8 mouse cellular contexts compared by ENCODE assay signal in the genomic region with DNA sequence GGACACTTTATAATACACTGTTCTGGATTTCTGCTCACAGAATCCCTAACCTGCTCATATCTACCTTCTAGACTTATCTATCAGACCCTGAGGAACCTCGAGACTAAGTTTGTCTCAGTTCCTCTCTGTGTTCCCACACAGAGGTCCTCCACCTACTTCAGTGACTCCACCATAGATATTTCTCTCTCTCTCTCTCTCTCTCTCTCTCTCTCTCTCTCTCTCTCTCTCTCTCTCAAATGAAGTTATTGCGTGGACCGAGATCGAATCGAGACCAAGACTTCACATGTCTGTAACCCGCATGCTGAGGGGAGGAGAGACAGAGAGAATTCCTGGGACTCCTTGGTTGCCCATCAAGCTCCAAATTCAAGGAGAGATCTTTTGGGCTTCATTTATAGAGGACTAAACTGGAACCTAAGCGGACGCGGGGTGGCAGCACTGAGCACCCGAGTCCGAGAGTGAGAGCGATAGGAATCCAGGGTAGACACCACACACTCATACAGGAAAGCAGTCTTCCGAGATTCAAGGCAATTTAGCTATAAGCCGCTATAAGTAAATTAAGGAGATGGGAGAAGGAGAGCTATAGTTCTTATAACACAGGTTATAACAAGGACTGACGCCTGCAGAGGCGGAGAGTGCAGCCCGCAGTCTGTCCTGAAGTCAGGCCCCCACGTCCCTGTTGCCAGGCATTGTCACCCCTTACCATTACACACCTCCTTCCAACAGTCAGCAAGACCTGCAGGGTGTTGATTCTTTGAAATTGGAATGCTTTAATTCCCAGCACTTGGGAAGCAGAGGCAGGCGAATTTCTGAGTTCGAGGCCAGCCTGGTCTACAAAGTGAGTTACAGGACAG. TPM values are rescaled to one million over a fixed set of nuclear protein-coding genes. Genes with fewer than 3 reads are reported as not detected.
DNase-seq lines count a peak whose midpoint lies in the region; ATAC-seq lines count a peak whose summit lies in the region.

No protein-coding gene starts in this region.

- WGBS in forebrain, embryonic 11.5 days = 16% methylated on average over 20 of the region's 20 CpGs
- 13% methylated on average over 20 of the region's 20 CpGs for WGBS in heart, embryonic 16.5 days
- 14% methylated on average over 20 of the region's 20 CpGs for WGBS in liver, embryonic 16.5 days (ENCODE audit: insufficient replicate concordance)
- WGBS in neural tube, embryonic 14.5 days = 19% methylated on average over 20 of the region's 20 CpGs

- H3K9ac ChIP-seq in forebrain, embryonic 11.5 days (ENCODE audit: low read length) = no peak overlapping the region
- peak overlapping the region; percentile 57 for H3K9ac ChIP-seq in heart, embryonic 16.5 days (ENCODE audit: low read length)
- H3K9ac ChIP-seq in liver, embryonic 16.5 days (ENCODE audit: low read depth, low read length) = no peak overlapping the region
- H3K9ac ChIP-seq in neural tube, embryonic 14.5 days (replicated peaks; ENCODE audit: low read depth, low read length) = no peak overlapping the region

- no peaks in the 10 kb centered on the region for H3K4me1 ChIP-seq in forebrain, embryonic 11.5 days (replicated peaks; ENCODE audit: control insufficient read depth, insufficient read depth, low read length)
- H3K4me1 ChIP-seq in heart, embryonic 16.5 days (ENCODE audit: control insufficient read depth, insufficient read depth, low read length) = peaks cover 11% of the 10 kb centered on the region; the same call in 1 of the 2 replicates
- H3K4me1 ChIP-seq in liver, embryonic 16.5 days (ENCODE audit: control insufficient read depth, low read depth, low read length) = peaks cover 14% of the 10 kb centered on the region
- H3K4me1 ChIP-seq in neural tube, embryonic 14.5 days (ENCODE audit: control insufficient read depth, insufficient read depth, low read length) = no peaks in the 10 kb centered on the region

- no peaks in the 10 kb centered on the region for H3K36me3 ChIP-seq in forebrain, embryonic 11.5 days (ENCODE audit: control insufficient read depth, insufficient read depth, low read length)
- H3K36me3 ChIP-seq in heart, embryonic 16.5 days (ENCODE audit: control insufficient read depth, insufficient read depth) = no peaks in the 10 kb centered on the region
- H3K36me3 ChIP-seq in liver, embryonic 16.5 days (ENCODE audit: control insufficient read depth, insufficient read depth) = no peaks in the 10 kb centered on the region
- H3K36me3 ChIP-seq in neural tube, embryonic 14.5 days (ENCODE audit: control insufficient read depth, insufficient read depth, low read length) = no peaks in the 10 kb centered on the region

- H3K27me3 ChIP-seq in forebrain, embryonic 11.5 days (ENCODE audit: control insufficient read depth, insufficient read depth, low read length) = no peaks in the 10 kb centered on the region
- no peaks in the 10 kb centered on the region for H3K27me3 ChIP-seq in heart, embryonic 16.5 days (ENCODE audit: control insufficient read depth, insufficient read depth, low read length)
- H3K27me3 ChIP-seq in liver, embryonic 16.5 days (ENCODE audit: control insufficient read depth, insufficient read depth, low read depth, low read length) = no peaks in the 10 kb centered on the region
- no peaks in the 10 kb centered on the region for H3K27me3 ChIP-seq in neural tube, embryonic 14.5 days (ENCODE audit: control insufficient read depth, insufficient read depth, low read length)

- peak overlapping the region; percentile 46; the same call in 1 of the 2 replicates for H3K4me2 ChIP-seq in forebrain, embryonic 11.5 days (ENCODE audit: low read depth, low read length, severe bottlenecking)
- peak overlapping the region; percentile 67 for H3K4me2 ChIP-seq in heart, embryonic 16.5 days (ENCODE audit: low read depth, low read length)
- peak overlapping the region; percentile 40; the same call in 1 of the 2 replicates for H3K4me2 ChIP-seq in liver, embryonic 16.5 days (ENCODE audit: low read depth, low read length)
- H3K4me2 ChIP-seq in neural tube, embryonic 14.5 days (ENCODE audit: low read depth, low read length) = peak overlapping the region; percentile 39

- peak; percentile 75 to 85 for DNase-seq in CD8-positive naive resting alpha-beta T cell, adult 2 months (ENCODE audit: low read depth in 2 of 2, low spot score in 2 of 2)
- DNase-seq in c-Kit-positive CD71-positive TER-119-negative erythroid progenitor cells, embryonic 14.5 days (ENCODE audit: low read depth) = peak; percentile 85
- DNase-seq in forebrain, embryonic 11.5 days (ENCODE audit: low spot score) = peak; percentile 86
- peak; percentile 94 for DNase-seq in kidney, postnatal 4 days
- peak; percentile 93 for DNase-seq in testis, postnatal 10 days (ENCODE audit: low spot score)

- no peak overlapping the region for H3K27ac ChIP-seq in forebrain, embryonic 11.5 days (ENCODE audit: low read depth, low read length)
- H3K27ac ChIP-seq in heart, embryonic 16.5 days (ENCODE audit: low read length) = no peak overlapping the region
- H3K27ac ChIP-seq in liver, embryonic 16.5 days (ENCODE audit: low read length) = no peak overlapping the region
- H3K27ac ChIP-seq in neural tube, embryonic 14.5 days (ENCODE audit: low read depth, low read length) = no peak overlapping the region

- no peaks in the 10 kb centered on the region for H3K9me3 ChIP-seq in forebrain, embryonic 11.5 days (ENCODE audit: control insufficient read depth, low read length)
- H3K9me3 ChIP-seq in heart, embryonic 16.5 days (replicated peaks; ENCODE audit: control insufficient read depth, low read length) = no peaks in the 10 kb centered on the region
- H3K9me3 ChIP-seq in liver, embryonic 16.5 days (replicated peaks; ENCODE audit: control insufficient read depth, low read length) = no peaks in the 10 kb centered on the region
- no peaks in the 10 kb centered on the region for H3K9me3 ChIP-seq in neural tube, embryonic 14.5 days (ENCODE audit: control insufficient read depth, low read length)

- H3K4me3 ChIP-seq in forebrain, embryonic 11.5 days (ENCODE audit: low read depth, low read length) = peak overlapping the region; percentile 10; the same call in 1 of the 2 replicates
- peak overlapping the region; percentile 36 for H3K4me3 ChIP-seq in heart, embryonic 16.5 days (ENCODE audit: low read length)
- peak overlapping the region; percentile 18; the same call in 1 of the 2 replicates for H3K4me3 ChIP-seq in liver, embryonic 16.5 days (ENCODE audit: low read depth, low read length)
- H3K4me3 ChIP-seq in neural tube, embryonic 14.5 days (ENCODE audit: low read depth, low read length) = no peak overlapping the region

- ATAC-seq in forebrain, embryonic 11.5 days (replicated peaks; ENCODE audit: low FRiP score) = peak; percentile 71
- peak; percentile 66 for ATAC-seq in heart, embryonic 16.5 days (replicated peaks; ENCODE audit: extremely low read depth, insufficient read depth, low FRiP score)
- peak; percentile 65; the same call in 1 of the 2 replicates for ATAC-seq in liver, embryonic 16.5 days (ENCODE audit: low read depth)
- ATAC-seq in neural tube, embryonic 14.5 days (ENCODE audit: low read depth) = peak; percentile 49; the same call in 1 of the 2 replicates

RNA-seq across cellular contexts. Expression of a gene that starts 9.9 kb away (rescaled TPM):
- polyA plus RNA-seq in forebrain, embryonic 11.5 days (2014; fragmentation: Nextera tagmentation; extraction: Ambion mirVana) = 648 and 653 TPM in 2 replicates
- 382 and 390 TPM in 2 replicates for polyA plus RNA-seq in heart, embryonic 16.5 days (2015; fragmentation: Nextera tagmentation; extraction: Ambion mirVana)
- 395 and 402 TPM in 2 replicates for polyA plus RNA-seq in liver, embryonic 16.5 days (2015; fragmentation: Nextera tagmentation; extraction: Ambion mirVana)
- 400 and 442 TPM in 2 replicates for polyA plus RNA-seq in neural tube, embryonic 14.5 days (2014; fragmentation: Nextera tagmentation; extraction: Ambion mirVana)

RNA-seq across cellular contexts. Expression of a gene that starts 27.0 kb away (rescaled TPM):
- polyA plus RNA-seq in forebrain, embryonic 11.5 days (2014; fragmentation: Nextera tagmentation; extraction: Ambion mirVana) = 4.5 and 5.6 TPM in 2 replicates
- polyA plus RNA-seq in heart, embryonic 16.5 days (2015; fragmentation: Nextera tagmentation; extraction: Ambion mirVana) = 4.2 and 4.3 TPM in 2 replicates
- polyA plus RNA-seq in liver, embryonic 16.5 days (2015; fragmentation: Nextera tagmentation; extraction: Ambion mirVana) = 1.6 and 1.8 TPM in 2 replicates
- polyA plus RNA-seq in neural tube, embryonic 14.5 days (2014; fragmentation: Nextera tagmentation; extraction: Ambion mirVana) = 5.1 and 5.6 TPM in 2 replicates

RNA-seq across cellular contexts. Expression of a gene that starts 35.7 kb away (rescaled TPM):
- 0.51 and 2.1 TPM in 2 replicates for polyA plus RNA-seq in forebrain, embryonic 11.5 days (2014; fragmentation: Nextera tagmentation; extraction: Ambion mirVana)
- 0.89 and 0.98 TPM in 2 replicates for polyA plus RNA-seq in heart, embryonic 16.5 days (2015; fragmentation: Nextera tagmentation; extraction: Ambion mirVana)
- 0.11 and 0.14 TPM in 2 replicates for polyA plus RNA-seq in liver, embryonic 16.5 days (2015; fragmentation: Nextera tagmentation; extraction: Ambion mirVana)
- 1.5 and 2.0 TPM in 2 replicates for polyA plus RNA-seq in neural tube, embryonic 14.5 days (2014; fragmentation: Nextera tagmentation; extraction: Ambion mirVana)

RNA-seq across cellular contexts. Expression of a gene that starts 36.3 kb away (rescaled TPM):
- 12.3 and 12.7 TPM in 2 replicates for polyA plus RNA-seq in forebrain, embryonic 11.5 days (2014; fragmentation: Nextera tagmentation; extraction: Ambion mirVana)
- polyA plus RNA-seq in heart, embryonic 16.5 days (2015; fragmentation: Nextera tagmentation; extraction: Ambion mirVana) = 0.55 and 0.66 TPM in 2 replicates
- 0.22 and 0.40 TPM in 2 replicates for polyA plus RNA-seq in liver, embryonic 16.5 days (2015; fragmentation: Nextera tagmentation; extraction: Ambion mirVana)
- 3.0 TPM in 2 replicates for polyA plus RNA-seq in neural tube, embryonic 14.5 days (2014; fragmentation: Nextera tagmentation; extraction: Ambion mirVana)
